Mouse (Mus musculus): ENCODE data around the gene Rcl1. TPM values are rescaled to one million over a fixed set of nuclear protein-coding genes. Genes with fewer than 3 reads are reported as not detected.

Rcl1 gene
- polyA plus RNA-seq, 1 experiment from 2014 or later: 41.0 TPM

- no peak overlapping the region for H3K27ac ChIP-seq (replicated peaks)
- 89% methylated on average over 11 of the region's 11 CpGs for WGBS
- no peak overlapping the region for H3K9ac ChIP-seq (replicated peaks)
- no peak for ATAC-seq (ENCODE audit: low FRiP score)
- H3K4me3 ChIP-seq (replicated peaks): no peak overlapping the region
- H3K4me1 ChIP-seq: no peaks in the 10 kb centered on the region
- H3K9me3 ChIP-seq (replicated peaks): no peaks in the 10 kb centered on the region
- H3K36me3 ChIP-seq: peaks cover 20% of the 10 kb centered on the region
- no peak overlapping the region for H3K4me2 ChIP-seq
- H3K27me3 ChIP-seq (replicated peaks): no peaks in the 10 kb centered on the region
Observed at GRCm38 (mm10) chr19:29134293-29134692, 33.1 kb downstream of the Rcl1 start.

GRCm38 (mm10) chr19:29135172-29135736 lies 34.1 kb downstream of the Rcl1 start:
- no peaks in the 10 kb centered on the region for H3K4me1 ChIP-seq
- no peak overlapping the region for H3K4me2 ChIP-seq
- H3K9me3 ChIP-seq (replicated peaks): no peaks in the 10 kb centered on the region
- WGBS: 95% methylated on average over 11 of the region's 11 CpGs
- peaks cover 20% of the 10 kb centered on the region for H3K36me3 ChIP-seq
- no peak overlapping the region for H3K4me3 ChIP-seq (replicated peaks)
- no peak overlapping the region for H3K9ac ChIP-seq (replicated peaks)
- H3K27me3 ChIP-seq (replicated peaks): no peaks in the 10 kb centered on the region
- ATAC-seq (ENCODE audit: low FRiP score): no peak
- H3K27ac ChIP-seq (replicated peaks): no peak overlapping the region

GRCm38 (mm10) chr19:29138546-29139270 lies 37.5 kb downstream of the Rcl1 start:
- H3K27me3 ChIP-seq (replicated peaks): no peaks in the 10 kb centered on the region
- H3K27ac ChIP-seq (replicated peaks): no peak overlapping the region
- H3K4me3 ChIP-seq (replicated peaks): no peak overlapping the region
- H3K9ac ChIP-seq (replicated peaks): no peak overlapping the region
- H3K9me3 ChIP-seq (replicated peaks): no peaks in the 10 kb centered on the region
- no peak overlapping the region for H3K4me2 ChIP-seq
- peaks cover 16% of the 10 kb centered on the region; the same call in 1 of the 2 replicates for H3K36me3 ChIP-seq
- ATAC-seq (ENCODE audit: low FRiP score): no peak
- no peaks in the 10 kb centered on the region for H3K4me1 ChIP-seq
- WGBS: 91% methylated on average over 10 of the region's 10 CpGs

DNA sequence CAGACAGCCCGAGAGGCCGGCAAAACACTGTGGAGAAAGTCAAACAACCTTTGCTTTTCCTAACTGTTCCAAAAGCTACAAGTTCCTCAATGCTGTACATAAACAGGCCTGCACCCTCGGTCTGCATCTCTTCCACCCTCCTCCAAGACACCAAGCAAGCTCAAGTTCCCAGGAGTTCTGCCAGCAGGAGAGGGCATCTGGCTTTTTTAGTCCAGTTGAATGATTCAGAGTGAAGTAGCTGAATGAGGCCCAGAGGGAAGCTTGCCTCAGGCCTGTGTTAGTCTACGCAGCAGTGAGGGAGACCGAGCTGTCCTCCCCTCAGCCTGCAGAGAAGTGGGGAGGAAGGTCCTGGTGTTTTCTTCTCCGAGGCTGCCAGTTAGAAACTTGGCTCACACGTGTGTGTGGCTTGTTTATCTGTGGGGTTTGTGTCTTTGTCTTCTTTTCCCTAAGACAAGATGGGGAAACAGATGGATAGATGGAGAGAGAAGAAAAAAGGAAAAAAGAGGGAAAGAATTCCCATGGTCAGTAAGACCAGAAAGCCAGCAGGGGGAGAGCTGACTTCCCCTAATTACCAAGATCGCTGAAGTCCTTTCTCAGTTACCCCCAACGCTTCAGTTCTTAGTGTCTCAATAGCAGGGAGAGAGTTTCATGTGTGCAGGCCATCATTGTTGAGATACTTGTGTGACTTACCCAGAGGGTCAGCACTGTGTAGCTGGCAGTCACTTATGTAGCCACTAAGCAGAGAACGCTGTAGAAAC lies 38.7 kb downstream of the Rcl1 start:
- Histone ChIP-seq H3K36me3 (peaks cover 17% of the 10 kb centered on the region; the same call in 1 of the 2 replicates), H3K4me2 (no peak overlapping the region), H3K9ac (replicated peaks) (no peak overlapping the region), H3K4me3 (replicated peaks) (no peak overlapping the region), H3K4me1 (no peaks in the 10 kb centered on the region), H3K27me3 (replicated peaks) (no peaks in the 10 kb centered on the region), H3K27ac (replicated peaks) (no peak overlapping the region), H3K9me3 (replicated peaks) (no peaks in the 10 kb centered on the region)
- 80% methylated on average over 10 of the region's 10 CpGs for WGBS
- no peak for ATAC-seq (ENCODE audit: low FRiP score)

DNA sequence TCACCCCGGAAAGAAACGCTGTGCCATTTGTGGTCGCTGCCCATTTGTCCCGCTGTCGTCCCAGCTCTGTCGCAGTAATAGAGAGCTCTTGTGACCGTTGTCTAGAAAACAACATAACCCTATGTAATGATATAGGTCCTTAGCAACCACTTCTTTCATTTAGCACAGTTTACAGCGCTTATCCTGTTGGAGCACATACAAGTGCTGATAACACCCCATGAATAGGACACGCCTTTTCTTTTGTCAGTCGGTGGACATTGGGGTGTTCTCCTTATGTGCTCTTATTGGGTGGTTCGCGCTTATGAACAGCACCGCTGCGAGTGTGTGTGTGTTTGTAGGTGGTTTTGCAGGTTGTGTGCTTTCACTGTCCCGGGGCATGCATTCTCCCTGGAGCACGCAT lies 39.8 kb downstream of the Rcl1 start:
- WGBS: 90% methylated on average over 16 of the region's 16 CpGs
- no peak overlapping the region for H3K4me3 ChIP-seq (replicated peaks)
- no peak for ATAC-seq (ENCODE audit: low FRiP score)

DNA sequence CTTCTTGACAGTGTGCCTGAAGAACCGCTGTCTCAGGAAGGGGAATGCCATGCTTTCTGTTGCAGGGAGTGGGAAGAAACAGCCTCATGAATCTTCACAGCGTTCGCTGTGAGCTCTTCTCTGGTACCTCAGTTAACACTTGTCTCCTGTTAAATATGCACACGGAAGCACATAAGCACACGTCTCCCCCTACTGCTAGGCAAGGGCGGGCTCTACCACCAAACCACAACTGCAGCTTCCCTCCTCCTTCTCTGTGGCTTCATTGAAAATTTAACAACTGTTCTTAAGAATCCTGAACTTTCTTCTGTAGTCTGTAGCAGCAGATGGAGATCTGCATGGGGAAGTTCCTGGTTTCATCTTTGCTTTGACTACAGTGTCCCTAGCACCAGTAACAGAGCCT lies 41.1 kb downstream of the Rcl1 start:
- WGBS: 83% methylated on average over 6 of the region's 6 CpGs
- Histone ChIP-seq H3K9me3 (replicated peaks) (no peaks in the 10 kb centered on the region), H3K9ac (replicated peaks) (no peak overlapping the region), H3K27me3 (replicated peaks) (no peaks in the 10 kb centered on the region), H3K36me3 (peaks cover 24% of the 10 kb centered on the region), H3K27ac (replicated peaks) (no peak overlapping the region), H3K4me2 (no peak overlapping the region), H3K4me1 (no peaks in the 10 kb centered on the region), H3K4me3 (replicated peaks) (no peak overlapping the region)
- ATAC-seq (ENCODE audit: low FRiP score): no peak

More for the DNA sequence above, 39.8 kb downstream of the Rcl1 start:
- Histone ChIP-seq H3K27me3 (replicated peaks) (no peaks in the 10 kb centered on the region), H3K36me3 (peaks cover 17% of the 10 kb centered on the region; the same call in 1 of the 2 replicates), H3K9ac (replicated peaks) (no peak overlapping the region), H3K4me1 (no peaks in the 10 kb centered on the region), H3K27ac (replicated peaks) (no peak overlapping the region), H3K9me3 (replicated peaks) (no peaks in the 10 kb centered on the region), H3K4me2 (no peak overlapping the region)

DNA sequence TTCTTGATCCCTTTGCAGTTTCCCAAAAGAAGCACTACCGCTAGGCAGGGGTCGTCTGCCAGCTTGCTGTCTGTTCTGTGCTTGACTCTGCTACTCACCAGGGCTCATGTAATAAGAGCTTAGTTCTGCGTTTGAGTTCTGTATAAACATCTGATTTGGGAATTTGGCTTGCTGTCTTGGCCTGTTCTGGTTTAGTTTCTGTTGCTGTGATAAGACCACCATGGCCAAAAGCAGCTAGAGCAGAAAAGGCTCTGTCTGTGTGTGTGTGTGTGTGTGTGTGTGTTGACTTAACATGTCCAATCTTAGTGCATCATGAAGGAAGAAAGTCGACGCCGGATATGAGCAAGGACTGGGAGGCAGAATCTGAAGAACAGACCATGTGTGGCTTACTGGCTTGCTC lies 44.2 kb downstream of the Rcl1 start:
- H3K9ac ChIP-seq (replicated peaks): no peak overlapping the region
- no peaks in the 10 kb centered on the region for H3K4me1 ChIP-seq
- H3K4me2 ChIP-seq: no peak overlapping the region
- WGBS: 91% methylated on average over 6 of the region's 6 CpGs
- no peak overlapping the region for H3K4me3 ChIP-seq (replicated peaks)
- H3K36me3 ChIP-seq: peaks cover 21% of the 10 kb centered on the region
- no peak for ATAC-seq (ENCODE audit: low FRiP score)
- no peaks in the 10 kb centered on the region for H3K27me3 ChIP-seq (replicated peaks)
- H3K9me3 ChIP-seq (replicated peaks): no peaks in the 10 kb centered on the region
- H3K27ac ChIP-seq (replicated peaks): no peak overlapping the region

GRCm38 (mm10) chr19:29146820-29147219 lies 45.6 kb downstream of the Rcl1 start:
- Histone ChIP-seq H3K4me2 (no peak overlapping the region), H3K27ac (replicated peaks) (no peak overlapping the region), H3K4me1 (no peaks in the 10 kb centered on the region), H3K9ac (replicated peaks) (no peak overlapping the region), H3K9me3 (replicated peaks) (no peaks in the 10 kb centered on the region), H3K27me3 (replicated peaks) (no peaks in the 10 kb centered on the region), H3K36me3 (peaks cover 21% of the 10 kb centered on the region), H3K4me3 (replicated peaks) (no peak overlapping the region)
- ATAC-seq (ENCODE audit: low FRiP score): no peak
- 89% methylated on average over 9 of the region's 9 CpGs for WGBS

DNA sequence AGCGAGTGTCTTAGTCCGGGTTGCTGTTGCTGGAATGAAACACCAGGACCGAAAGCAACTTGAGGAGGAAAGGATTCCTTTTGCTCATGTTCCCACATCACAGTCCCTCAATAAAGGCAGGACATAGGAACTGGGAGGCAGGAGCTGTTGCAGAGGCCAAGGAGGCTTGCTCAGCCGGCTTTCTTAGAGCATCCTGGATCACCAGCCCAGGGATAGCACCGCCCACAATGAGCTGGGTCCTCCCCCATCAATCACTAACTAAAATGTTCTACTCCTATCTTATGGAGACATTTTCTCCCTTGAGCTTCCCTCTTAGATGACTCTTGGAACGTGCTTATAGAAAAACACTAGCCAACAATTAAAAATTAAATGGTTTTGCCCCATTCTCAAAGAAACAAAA lies 48.4 kb downstream of the Rcl1 start:
- Histone ChIP-seq H3K4me2 (no peak overlapping the region), H3K9me3 (replicated peaks) (no peaks in the 10 kb centered on the region), H3K4me1 (no peaks in the 10 kb centered on the region), H3K27ac (replicated peaks) (no peak overlapping the region), H3K4me3 (replicated peaks) (no peak overlapping the region), H3K9ac (replicated peaks) (no peak overlapping the region), H3K27me3 (replicated peaks) (no peaks in the 10 kb centered on the region), H3K36me3 (peaks cover 10% of the 10 kb centered on the region; the same call in 1 of the 2 replicates)
- WGBS: 61% methylated on average over 6 of the region's 6 CpGs
- ATAC-seq (ENCODE audit: low FRiP score): no peak

DNA sequence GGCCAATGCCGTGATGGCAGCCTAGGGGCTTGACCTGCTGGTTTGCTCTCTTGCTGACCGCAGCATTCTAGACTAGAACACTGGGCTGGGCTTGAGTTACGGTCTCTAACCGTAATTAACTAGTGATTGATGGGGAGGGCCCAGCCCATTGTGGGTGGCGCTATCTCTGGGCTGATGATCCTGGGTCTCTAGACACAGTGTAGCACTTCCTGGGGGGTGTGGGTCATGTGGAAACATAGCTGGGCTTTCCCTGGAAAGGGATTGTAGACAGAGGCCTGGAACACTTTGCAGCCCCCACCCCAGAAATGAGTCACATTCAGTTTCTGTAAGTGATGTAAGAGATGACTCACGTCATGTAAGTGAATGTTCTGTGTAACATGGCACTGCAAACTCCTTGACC lies 48.9 kb downstream of the Rcl1 start:
- 27% methylated on average over 6 of the region's 6 CpGs for WGBS
- Histone ChIP-seq H3K4me3 (replicated peaks) (no peak overlapping the region), H3K4me1 (no peaks in the 10 kb centered on the region), H3K4me2 (no peak overlapping the region), H3K9ac (replicated peaks) (no peak overlapping the region), H3K27me3 (replicated peaks) (no peaks in the 10 kb centered on the region), H3K36me3 (peaks cover 7% of the 10 kb centered on the region; the same call in 1 of the 2 replicates), H3K27ac (replicated peaks) (no peak overlapping the region), H3K9me3 (replicated peaks) (no peaks in the 10 kb centered on the region)
- ATAC-seq (ENCODE audit: low FRiP score): no peak

- Histone ChIP-seq H3K4me3 (replicated peaks) (no peak overlapping the region), H3K4me1 (no peaks in the 10 kb centered on the region), H3K36me3 (peaks cover 3% of the 10 kb centered on the region; the same call in 1 of the 2 replicates), H3K9ac (replicated peaks) (no peak overlapping the region), H3K27ac (replicated peaks) (no peak overlapping the region), H3K4me2 (no peak overlapping the region), H3K27me3 (replicated peaks) (no peaks in the 10 kb centered on the region), H3K9me3 (replicated peaks) (no peaks in the 10 kb centered on the region)
- WGBS: 94% methylated on average over 2 of the region's 2 CpGs
- no peak for ATAC-seq (ENCODE audit: low FRiP score)
Observed at GRCm38 (mm10) chr19:29151443-29151842, 50.3 kb downstream of the Rcl1 start.

DNA sequence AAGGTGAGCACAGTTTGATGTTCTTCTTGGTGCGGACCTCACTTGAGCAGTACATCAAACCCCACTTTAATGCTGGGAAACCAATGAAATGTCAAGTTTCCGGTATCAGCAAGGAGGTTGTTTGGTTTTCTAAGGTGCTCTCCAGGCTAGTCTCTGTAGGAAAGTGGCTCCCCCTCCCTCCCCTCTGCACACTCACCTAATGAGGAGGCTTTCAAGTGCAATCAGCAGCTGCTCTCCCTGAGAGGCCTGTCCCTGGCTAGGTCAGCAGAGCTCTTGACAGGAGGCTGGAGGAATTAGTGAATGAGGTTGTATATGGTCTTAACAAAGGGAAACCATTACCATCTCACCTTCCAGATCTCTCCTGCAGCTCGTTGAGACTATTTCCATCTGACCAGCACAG lies 54.4 kb downstream of the Rcl1 start:
- Histone ChIP-seq H3K4me2 (no peak overlapping the region), H3K4me1 (no peaks in the 10 kb centered on the region), H3K36me3 (no peaks in the 10 kb centered on the region), H3K27me3 (replicated peaks) (no peaks in the 10 kb centered on the region), H3K9me3 (replicated peaks) (no peaks in the 10 kb centered on the region), H3K4me3 (replicated peaks) (no peak overlapping the region), H3K9ac (replicated peaks) (no peak overlapping the region), H3K27ac (replicated peaks) (no peak overlapping the region)
- WGBS: 69% methylated on average over 3 of the region's 3 CpGs
- no peak for ATAC-seq (ENCODE audit: low FRiP score)

Measured in neural tube, embryonic 15.5 days (tissue).